Mouse (Mus musculus): ENCODE results near the gene Insm1. TPM values are rescaled to one million over a fixed set of nuclear protein-coding genes. Genes with fewer than 3 reads are reported as not detected.

Insm1 gene
- polyA plus RNA-seq, 1 experiment: 51.1 TPM

- DNase-seq (ENCODE audit: low read depth): no peak
- TF ChIP-seq CTCF (IDR thresholded peaks at IDR 0.05; ENCODE audit: borderline replicate concordance, extremely low read depth, insufficient read depth, insufficient read length) (no peak), POLR2A (IDR thresholded peaks at IDR 0.05; ENCODE audit: borderline replicate concordance, extremely low read depth, insufficient read depth, insufficient read length, poor library complexity, severe bottlenecking) (no peak)
Observed at GRCm38 (mm10) chr2:146254387-146254786, 32.7 kb downstream of the Insm1 start.

- DNase-seq (ENCODE audit: low read depth): no peak
- TF ChIP-seq CTCF (IDR thresholded peaks at IDR 0.05; ENCODE audit: borderline replicate concordance, extremely low read depth, insufficient read depth, insufficient read length): no peak
- no peak for TF ChIP-seq POLR2A (IDR thresholded peaks at IDR 0.05; ENCODE audit: borderline replicate concordance, extremely low read depth, insufficient read depth, insufficient read length, poor library complexity, severe bottlenecking)
Observed at GRCm38 (mm10) chr2:146255636-146256035, 33.9 kb downstream of the Insm1 start.

- peak; percentile 86 for DNase-seq (ENCODE audit: low read depth)
- TF ChIP-seq POLR2A (IDR thresholded peaks at IDR 0.05; ENCODE audit: borderline replicate concordance, extremely low read depth, insufficient read depth, insufficient read length, poor library complexity, severe bottlenecking) (no peak), CTCF (IDR thresholded peaks at IDR 0.05; ENCODE audit: borderline replicate concordance, extremely low read depth, insufficient read depth, insufficient read length) (peak; percentile 51; the same call in 1 of the 2 replicates)
Observed at GRCm38 (mm10) chr2:146256321-146256875, 34.7 kb downstream of the Insm1 start.

- no peak for TF ChIP-seq POLR2A (IDR thresholded peaks at IDR 0.05; ENCODE audit: borderline replicate concordance, extremely low read depth, insufficient read depth, insufficient read length, poor library complexity, severe bottlenecking)
- DNase-seq (ENCODE audit: low read depth): peak; percentile 91
Observed at GRCm38 (mm10) chr2:146257037-146257436, 35.3 kb downstream of the Insm1 start.

GRCm38 (mm10) chr2:146257609-146258008 is 35.9 kb downstream of the Insm1 start:
- DNase-seq (ENCODE audit: low read depth): peak; percentile 36

GRCm38 (mm10) chr2:146258736-146259469 is 37.2 kb downstream of the Insm1 start:
- DNase-seq (ENCODE audit: low read depth): peak; percentile 95

More at GRCm38 (mm10) chr2:146257609-146258008, 35.9 kb downstream of the Insm1 start:
- TF ChIP-seq CTCF (IDR thresholded peaks at IDR 0.05; ENCODE audit: borderline replicate concordance, extremely low read depth, insufficient read depth, insufficient read length) (no peak), POLR2A (IDR thresholded peaks at IDR 0.05; ENCODE audit: borderline replicate concordance, extremely low read depth, insufficient read depth, insufficient read length, poor library complexity, severe bottlenecking) (no peak)

GRCm38 (mm10) chr2:146259787-146260560 is 38.3 kb downstream of the Insm1 start:
- peak; percentile 77 for DNase-seq (ENCODE audit: low read depth)
- TF ChIP-seq CTCF (IDR thresholded peaks at IDR 0.05; ENCODE audit: borderline replicate concordance, extremely low read depth, insufficient read depth, insufficient read length) (no peak), POLR2A (IDR thresholded peaks at IDR 0.05; ENCODE audit: borderline replicate concordance, extremely low read depth, insufficient read depth, insufficient read length, poor library complexity, severe bottlenecking) (no peak)

More at GRCm38 (mm10) chr2:146258736-146259469, 37.2 kb downstream of the Insm1 start:
- TF ChIP-seq POLR2A (IDR thresholded peaks at IDR 0.05; ENCODE audit: borderline replicate concordance, extremely low read depth, insufficient read depth, insufficient read length, poor library complexity, severe bottlenecking) (no peak), CTCF (IDR thresholded peaks at IDR 0.05; ENCODE audit: borderline replicate concordance, extremely low read depth, insufficient read depth, insufficient read length) (no peak)

GRCm38 (mm10) chr2:146261146-146261545 is 39.4 kb downstream of the Insm1 start:
- DNase-seq (ENCODE audit: low read depth): peak; percentile 55

GRCm38 (mm10) chr2:146262215-146262614 is 40.5 kb downstream of the Insm1 start:
- no peak for TF ChIP-seq POLR2A (IDR thresholded peaks at IDR 0.05; ENCODE audit: borderline replicate concordance, extremely low read depth, insufficient read depth, insufficient read length, poor library complexity, severe bottlenecking)
- no peak for TF ChIP-seq CTCF (IDR thresholded peaks at IDR 0.05; ENCODE audit: borderline replicate concordance, extremely low read depth, insufficient read depth, insufficient read length)
- peak; percentile 95 for DNase-seq (ENCODE audit: low read depth)

More at GRCm38 (mm10) chr2:146261146-146261545, 39.4 kb downstream of the Insm1 start:
- TF ChIP-seq POLR2A (IDR thresholded peaks at IDR 0.05; ENCODE audit: borderline replicate concordance, extremely low read depth, insufficient read depth, insufficient read length, poor library complexity, severe bottlenecking): no peak
- no peak for TF ChIP-seq CTCF (IDR thresholded peaks at IDR 0.05; ENCODE audit: borderline replicate concordance, extremely low read depth, insufficient read depth, insufficient read length)

GRCm38 (mm10) chr2:146262966-146263365 is 41.2 kb downstream of the Insm1 start:
- no peak for TF ChIP-seq CTCF (IDR thresholded peaks at IDR 0.05; ENCODE audit: borderline replicate concordance, extremely low read depth, insufficient read depth, insufficient read length)
- no peak for TF ChIP-seq POLR2A (IDR thresholded peaks at IDR 0.05; ENCODE audit: borderline replicate concordance, extremely low read depth, insufficient read depth, insufficient read length, poor library complexity, severe bottlenecking)
- DNase-seq (ENCODE audit: low read depth): peak; percentile 58

- peak; percentile 34 for DNase-seq (ENCODE audit: low read depth)
- TF ChIP-seq CTCF (IDR thresholded peaks at IDR 0.05; ENCODE audit: borderline replicate concordance, extremely low read depth, insufficient read depth, insufficient read length) (no peak), POLR2A (IDR thresholded peaks at IDR 0.05; ENCODE audit: borderline replicate concordance, extremely low read depth, insufficient read depth, insufficient read length, poor library complexity, severe bottlenecking) (no peak)
Observed at GRCm38 (mm10) chr2:146265045-146265444, 43.3 kb downstream of the Insm1 start.

Data from brain, embryonic 14.5 days (tissue).